Mouse (Mus musculus): ENCODE measurements at regions not wholly inside any gene's neighbourhood (a gene's known extent, or its start where the extent isn't known, plus 50 kb on each side); places are given as distances from the start of the nearest gene placed in this dataset.
A peak's percentile ranks its signal among the peaks of the same experiment; 100 is the strongest.
"Not testable (repeated sequence)": the region's sequence is repeated elsewhere in the genome, so short reads cannot be mapped to it uniquely, and the experiment has no call there.

DNA sequence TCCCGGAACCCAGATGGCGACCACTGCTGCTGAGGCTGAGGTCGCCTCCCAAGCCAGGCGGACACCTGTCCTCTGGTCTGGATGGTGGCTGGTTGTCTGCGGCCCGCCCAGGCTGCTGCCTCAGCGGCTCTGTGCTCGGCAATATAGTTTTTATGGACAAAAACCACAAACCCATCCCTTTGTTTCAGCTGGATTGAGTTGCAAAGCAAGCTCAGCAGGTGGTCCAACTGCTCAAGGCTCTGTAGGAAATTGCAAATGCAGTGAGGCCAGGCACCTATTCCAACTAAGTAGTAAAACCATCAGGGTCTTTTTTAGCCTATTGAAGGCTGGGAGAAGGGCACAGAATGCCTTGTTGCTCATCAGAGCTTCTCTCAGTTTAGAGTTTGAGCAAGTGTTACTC is 1613.3 kb upstream of the Zeb2 start:
- DNase-seq (ENCODE audit: low spot score, missing footprints): peak; percentile 66
- not testable (repeated sequence) for H3K27me3 ChIP-seq (ENCODE audit: control insufficient read depth, insufficient read depth, low read length); ATAC-seq (ENCODE audit: low FRiP score)

More for the DNA sequence above, 1613.3 kb upstream of the Zeb2 start:
- H3K9me3 ChIP-seq (ENCODE audit: control insufficient read depth, low read length); H3K27ac ChIP-seq (ENCODE audit: low read depth, low read length); H3K9ac ChIP-seq (ENCODE audit: low read length); H3K4me2 ChIP-seq; H3K36me3 ChIP-seq (ENCODE audit: control insufficient read depth, insufficient read depth, low read length); H3K4me1 ChIP-seq (ENCODE audit: control insufficient read depth, insufficient read depth, low read length); H3K4me3 ChIP-seq (ENCODE audit: low read depth, low read length): not testable (repeated sequence)
- WGBS: 91% methylated on average over 4 of the region's 8 CpGs
